Mouse (Mus musculus) kidney, embryonic 15.5 days (tissue): ENCODE data around the gene Adamts20. TPM values are rescaled to one million over a fixed set of nuclear protein-coding genes. Genes with fewer than 3 reads are reported as not detected.

Experiments
- polyA plus RNA-seq: library from polyadenylated mRNA; unstranded; fragments of >200 nt; fragmentation: Nextera tagmentation; extraction: Ambion mirVana; gene quantifications from 2 replicates; pipeline ENCODE4 v1.2.1, GENCODE M21; 2015

The Adamts20 gene
- polyA plus RNA-seq, 1 experiment from 2014 or later, result 3.6 TPM

Other genes with a start within 250 kb of the Adamts20 start
- 8.7 and 10.0 TPM in 2 replicates for gene Pus7l, start 78.1 kb upstream of the Adamts20 start, polyA plus RNA-seq
- 11.3 and 12.2 TPM in 2 replicates for gene Irak4, start 78.2 kb upstream of the Adamts20 start, polyA plus RNA-seq
- 88.9 and 90.3 TPM in 2 replicates for gene Twf1, start 124.5 kb upstream of the Adamts20 start, polyA plus RNA-seq
- gene Tmem117, start 163.8 kb upstream of the Adamts20 start, polyA plus RNA-seq, result 8.7 and 8.8 TPM in 2 replicates